Mouse (Mus musculus): Measurements from ENCODE around the gene Perm1. TPM values are rescaled to one million over a fixed set of nuclear protein-coding genes. Genes with fewer than 3 reads are reported as not detected.

The Perm1 gene
- polyA plus RNA-seq (2012; rRNA removed) = 0.25 and 0.54 TPM in 2 replicates
- polyA plus RNA-seq (2014; fragmentation: Nextera tagmentation; extraction: Ambion mirVana) = 1.0 and 1.2 TPM in 2 replicates

GRCm38 (mm10) chr4:156215649-156216048, at the start of gene Perm1:
TSS of gene Perm1 (plus strand) at chr4:156215868.
- no peak within 1 kb of the TSS for H3K9ac ChIP-seq (ENCODE audit: low read depth, low read length, severe bottlenecking)
- no peak for ATAC-seq (ENCODE audit: low FRiP score, low read depth)
- H3K27me3 ChIP-seq (ENCODE audit: control insufficient read depth, insufficient read depth, low read length) = no peaks in the 10 kb centered on the region
- H3K4me1 ChIP-seq (ENCODE audit: control insufficient read depth, insufficient read depth, low read length) = no peaks in the 10 kb centered on the region
- TF ChIP-seq POLR2A (IDR thresholded peaks at IDR 0.05; ENCODE audit: borderline replicate concordance, extremely low read depth, insufficient read depth, insufficient read length) = no peak
- no peak for DNase-seq (ENCODE audit: low spot score)
- H3K9me3 ChIP-seq (ENCODE audit: control insufficient read depth, low read length) = no peaks in the 10 kb centered on the region
- no peak within 1 kb of the TSS for H3K4me2 ChIP-seq (replicated peaks; ENCODE audit: low read depth, low read length, severe bottlenecking)
- H3K4me3 ChIP-seq (replicated peaks; ENCODE audit: low read length) = no peak within 1 kb of the TSS
- no peak within 1 kb of the TSS for H3K27ac ChIP-seq (replicated peaks; ENCODE audit: low read depth, low read length)
- WGBS = 69% methylated on average over 4 of the region's 4 CpGs
- H3K36me3 ChIP-seq (ENCODE audit: control insufficient read depth, insufficient read depth, low read length) = no peaks in the 10 kb centered on the region

GRCm38 (mm10) chr4:156166477-156166876, 49.2 kb upstream of the Perm1 start:
- Histone ChIP-seq H3K27me3 (ENCODE audit: control insufficient read depth, insufficient read depth, low read length) (no peaks in the 10 kb centered on the region), H3K9me3 (ENCODE audit: control insufficient read depth, low read length) (peaks cover 2% of the 10 kb centered on the region; the same call in 1 of the 2 replicates), H3K9ac (ENCODE audit: low read depth, low read length, severe bottlenecking) (no peak overlapping the region), H3K27ac (replicated peaks; ENCODE audit: low read depth, low read length) (no peak overlapping the region), H3K36me3 (ENCODE audit: control insufficient read depth, insufficient read depth, low read length) (peaks cover 81% of the 10 kb centered on the region), H3K4me3 (replicated peaks; ENCODE audit: low read length) (no peak overlapping the region), H3K4me2 (replicated peaks; ENCODE audit: low read depth, low read length, severe bottlenecking) (no peak overlapping the region), H3K4me1 (ENCODE audit: control insufficient read depth, insufficient read depth, low read length) (no peaks in the 10 kb centered on the region)
- 89% methylated on average over 9 of the region's 9 CpGs for WGBS
- ATAC-seq (ENCODE audit: low FRiP score, low read depth) (no peak), DNase-seq (ENCODE audit: low spot score) (no peak)
- TF ChIP-seq POLR2A (IDR thresholded peaks at IDR 0.05; ENCODE audit: borderline replicate concordance, extremely low read depth, insufficient read depth, insufficient read length) = no peak

- H3K4me2 ChIP-seq (replicated peaks; ENCODE audit: low read depth, low read length, severe bottlenecking) = no peak overlapping the region
- no peak overlapping the region for H3K27ac ChIP-seq (replicated peaks; ENCODE audit: low read depth, low read length)
- DNase-seq (ENCODE audit: low spot score) (no peak), ATAC-seq (ENCODE audit: low FRiP score, low read depth) (no peak)
- no peak for TF ChIP-seq POLR2A (IDR thresholded peaks at IDR 0.05; ENCODE audit: borderline replicate concordance, extremely low read depth, insufficient read depth, insufficient read length)
- no peaks in the 10 kb centered on the region for H3K9me3 ChIP-seq (ENCODE audit: control insufficient read depth, low read length)
- 78% methylated on average over 8 of the region's 8 CpGs for WGBS
- H3K27me3 ChIP-seq (ENCODE audit: control insufficient read depth, insufficient read depth, low read length) = no peaks in the 10 kb centered on the region
- H3K9ac ChIP-seq (ENCODE audit: low read depth, low read length, severe bottlenecking) = no peak overlapping the region
- H3K36me3 ChIP-seq (ENCODE audit: control insufficient read depth, insufficient read depth, low read length) = peaks cover 98% of the 10 kb centered on the region
- no peaks in the 10 kb centered on the region for H3K4me1 ChIP-seq (ENCODE audit: control insufficient read depth, insufficient read depth, low read length)
- H3K4me3 ChIP-seq (replicated peaks; ENCODE audit: low read length) = no peak overlapping the region
Measured at GRCm38 (mm10) chr4:156168611-156169010, 47.1 kb upstream of the Perm1 start.

GRCm38 (mm10) chr4:156169129-156169528, 46.5 kb upstream of the Perm1 start:
- Histone ChIP-seq H3K27me3 (ENCODE audit: control insufficient read depth, insufficient read depth, low read length) (no peaks in the 10 kb centered on the region), H3K9me3 (ENCODE audit: control insufficient read depth, low read length) (no peaks in the 10 kb centered on the region), H3K36me3 (ENCODE audit: control insufficient read depth, insufficient read depth, low read length) (peaks cover 99% of the 10 kb centered on the region), H3K27ac (replicated peaks; ENCODE audit: low read depth, low read length) (no peak overlapping the region), H3K4me2 (replicated peaks; ENCODE audit: low read depth, low read length, severe bottlenecking) (no peak overlapping the region), H3K4me1 (ENCODE audit: control insufficient read depth, insufficient read depth, low read length) (no peaks in the 10 kb centered on the region), H3K9ac (ENCODE audit: low read depth, low read length, severe bottlenecking) (no peak overlapping the region), H3K4me3 (replicated peaks; ENCODE audit: low read length) (no peak overlapping the region)
- DNase-seq (ENCODE audit: low spot score) (no peak), ATAC-seq (ENCODE audit: low FRiP score, low read depth) (no peak)
- no peak for TF ChIP-seq POLR2A (IDR thresholded peaks at IDR 0.05; ENCODE audit: borderline replicate concordance, extremely low read depth, insufficient read depth, insufficient read length)
- 96% methylated on average over 10 of the region's 10 CpGs for WGBS

- H3K36me3 ChIP-seq (ENCODE audit: control insufficient read depth, insufficient read depth, low read length) = peaks cover 97% of the 10 kb centered on the region
- H3K4me2 ChIP-seq (replicated peaks; ENCODE audit: low read depth, low read length, severe bottlenecking) = no peak overlapping the region
- H3K9ac ChIP-seq (ENCODE audit: low read depth, low read length, severe bottlenecking) = no peak overlapping the region
- no peak for TF ChIP-seq POLR2A (IDR thresholded peaks at IDR 0.05; ENCODE audit: borderline replicate concordance, extremely low read depth, insufficient read depth, insufficient read length)
- 93% methylated on average over 11 of the region's 11 CpGs for WGBS
- no peak overlapping the region for H3K27ac ChIP-seq (replicated peaks; ENCODE audit: low read depth, low read length)
- no peak for DNase-seq (ENCODE audit: low spot score)
- no peak overlapping the region for H3K4me3 ChIP-seq (replicated peaks; ENCODE audit: low read length)
- no peak for ATAC-seq (ENCODE audit: low FRiP score, low read depth)
- no peaks in the 10 kb centered on the region for H3K27me3 ChIP-seq (ENCODE audit: control insufficient read depth, insufficient read depth, low read length)
- no peaks in the 10 kb centered on the region for H3K4me1 ChIP-seq (ENCODE audit: control insufficient read depth, insufficient read depth, low read length)
- no peaks in the 10 kb centered on the region for H3K9me3 ChIP-seq (ENCODE audit: control insufficient read depth, low read length)
Measured at GRCm38 (mm10) chr4:156171828-156172227, 43.8 kb upstream of the Perm1 start.

- DNase-seq (ENCODE audit: low spot score) (no peak), ATAC-seq (ENCODE audit: low FRiP score, low read depth) (no peak)
- 92% methylated on average over 9 of the region's 9 CpGs for WGBS
- H3K36me3 ChIP-seq (ENCODE audit: control insufficient read depth, insufficient read depth, low read length) = peaks cover 83% of the 10 kb centered on the region
- no peak overlapping the region for H3K4me2 ChIP-seq (replicated peaks; ENCODE audit: low read depth, low read length, severe bottlenecking)
- no peak overlapping the region for H3K4me3 ChIP-seq (replicated peaks; ENCODE audit: low read length)
- no peak overlapping the region for H3K27ac ChIP-seq (replicated peaks; ENCODE audit: low read depth, low read length)
- H3K4me1 ChIP-seq (ENCODE audit: control insufficient read depth, insufficient read depth, low read length) = no peaks in the 10 kb centered on the region
- no peaks in the 10 kb centered on the region for H3K9me3 ChIP-seq (ENCODE audit: control insufficient read depth, low read length)
- no peak overlapping the region for H3K9ac ChIP-seq (ENCODE audit: low read depth, low read length, severe bottlenecking)
- H3K27me3 ChIP-seq (ENCODE audit: control insufficient read depth, insufficient read depth, low read length) = no peaks in the 10 kb centered on the region
- TF ChIP-seq POLR2A (IDR thresholded peaks at IDR 0.05; ENCODE audit: borderline replicate concordance, extremely low read depth, insufficient read depth, insufficient read length) = no peak
Measured at GRCm38 (mm10) chr4:156177630-156178029, 38.0 kb upstream of the Perm1 start.
